18 mouse cellular contexts compared by ENCODE assay signal in the genomic region with DNA sequence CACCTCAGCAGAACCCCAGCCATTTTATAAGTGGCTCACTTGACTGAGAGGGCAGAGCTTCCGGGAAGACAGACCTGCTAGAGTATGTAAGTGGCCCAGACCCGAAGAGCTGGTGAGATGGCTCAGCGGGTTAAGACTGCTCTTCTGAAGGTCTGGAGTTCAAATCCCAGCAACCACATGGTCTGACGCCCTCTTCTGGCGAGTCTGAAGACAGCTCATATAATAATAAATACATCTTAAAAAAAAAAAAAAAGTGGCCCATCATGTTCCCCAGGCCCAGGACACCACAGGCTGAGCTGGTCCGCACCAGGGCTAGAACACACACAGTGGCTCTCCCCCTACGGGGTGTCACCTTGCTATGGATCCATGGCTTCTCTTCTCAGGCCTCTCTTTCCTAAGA. TPM values are rescaled to one million over a fixed set of nuclear protein-coding genes. Genes with fewer than 3 reads are reported as not detected.
DNase-seq lines count a peak whose midpoint lies in the region; ATAC-seq and TF ChIP-seq lines count a peak whose summit lies in the region.
"Had no signal": no experiment of that assay in that cellular context is flagged by ENCODE, and none has a peak within 500 bp of the region (broad histone marks: within the 10 kb centered on the region; RNA-seq: fewer than 3 reads in every experiment).

No protein-coding gene starts in this region.

- no peak overlapping the region for H3K9ac ChIP-seq in forebrain, embryonic 16.5 days (replicated peaks; ENCODE audit: low read depth, low read length)
- no peak overlapping the region for H3K9ac ChIP-seq in midbrain, embryonic 12.5 days (replicated peaks)
- H3K9ac ChIP-seq in midbrain, embryonic 15.5 days = no peak overlapping the region
- H3K9ac ChIP-seq: embryonic facial prominence, embryonic 13.5 days; heart, embryonic 12.5 days; intestine, embryonic 15.5 days; kidney, embryonic 15.5 days; liver, embryonic 15.5 days had no signal

- H3K4me1 ChIP-seq in forebrain, embryonic 10.5 days = peaks cover 51% of the 10 kb centered on the region
- H3K4me1 ChIP-seq in forebrain, embryonic 16.5 days (replicated peaks; ENCODE audit: control insufficient read depth, insufficient read depth, low read length) = peaks cover 19% of the 10 kb centered on the region
- peaks cover 42% of the 10 kb centered on the region for H3K4me1 ChIP-seq in midbrain, embryonic 12.5 days
- H3K4me1 ChIP-seq in midbrain, embryonic 15.5 days = peaks cover 35% of the 10 kb centered on the region
- peaks cover 48% of the 10 kb centered on the region for H3K4me1 ChIP-seq in embryonic facial prominence, embryonic 10.5 days

- TF ChIP-seq CTCF in layer of hippocampus, adult 2 months (conservative IDR thresholded peaks at IDR 0.05) = peak; percentile 34

- H3K4me2 ChIP-seq in forebrain, embryonic 16.5 days (ENCODE audit: low read length) = no peak overlapping the region
- H3K4me2 ChIP-seq in midbrain, embryonic 12.5 days (replicated peaks) = no peak overlapping the region
- H3K4me2 ChIP-seq in midbrain, embryonic 15.5 days = no peak overlapping the region
- H3K4me2 ChIP-seq: embryonic facial prominence, embryonic 13.5 days; heart, embryonic 12.5 days; intestine, embryonic 15.5 days; kidney, embryonic 15.5 days; liver, embryonic 15.5 days had no signal

- no peaks in the 10 kb centered on the region for H3K9me3 ChIP-seq in forebrain, embryonic 10.5 days
- H3K9me3 ChIP-seq in forebrain, embryonic 16.5 days (ENCODE audit: control insufficient read depth, low read length) = no peaks in the 10 kb centered on the region
- H3K9me3 ChIP-seq in midbrain, embryonic 12.5 days = no peaks in the 10 kb centered on the region
- H3K9me3 ChIP-seq in midbrain, embryonic 15.5 days = no peaks in the 10 kb centered on the region
- no peaks in the 10 kb centered on the region for H3K9me3 ChIP-seq in embryonic facial prominence, embryonic 10.5 days
- H3K9me3 ChIP-seq: embryonic facial prominence, embryonic 13.5 days; heart, embryonic 12.5 days; intestine, embryonic 15.5 days; kidney, embryonic 15.5 days; liver, embryonic 15.5 days had no signal

- H3K27ac ChIP-seq in forebrain, embryonic 10.5 days = peak overlapping the region; percentile 62
- H3K27ac ChIP-seq in forebrain, embryonic 16.5 days (ENCODE audit: low read length) = no peak overlapping the region
- H3K27ac ChIP-seq in layer of hippocampus, adult 2 months = no peak overlapping the region
- 0 out of 2 replicates have a peak overlapping the region, but pooled peaks have one; percentile 5 for H3K27ac ChIP-seq in midbrain, embryonic 12.5 days (replicated peaks)
- no peak overlapping the region for H3K27ac ChIP-seq in midbrain, embryonic 15.5 days
- 0 out of 2 replicates have a peak overlapping the region, but pooled peaks have one; percentile 44 for H3K27ac ChIP-seq in embryonic facial prominence, embryonic 10.5 days (replicated peaks)
- H3K27ac ChIP-seq: embryonic facial prominence, embryonic 13.5 days; intestine, embryonic 15.5 days; liver, embryonic 15.5 days had no signal

- no peaks in the 10 kb centered on the region for H3K27me3 ChIP-seq in forebrain, embryonic 10.5 days (ENCODE audit: poor library complexity, severe bottlenecking)
- H3K27me3 ChIP-seq in forebrain, embryonic 16.5 days (replicated peaks; ENCODE audit: control insufficient read depth, insufficient read depth, low read length) = no peaks in the 10 kb centered on the region
- no peaks in the 10 kb centered on the region for H3K27me3 ChIP-seq in midbrain, embryonic 12.5 days
- no peaks in the 10 kb centered on the region for H3K27me3 ChIP-seq in midbrain, embryonic 15.5 days (replicated peaks)
- no peaks in the 10 kb centered on the region for H3K27me3 ChIP-seq in embryonic facial prominence, embryonic 10.5 days (replicated peaks; ENCODE audit: low read depth, poor library complexity, severe bottlenecking)
- H3K27me3 ChIP-seq: embryonic facial prominence, embryonic 13.5 days; heart, embryonic 12.5 days; intestine, embryonic 15.5 days; kidney, embryonic 15.5 days; liver, embryonic 15.5 days had no signal

- ATAC-seq in forebrain, embryonic 16.5 days = no peak
- ATAC-seq in midbrain, embryonic 12.5 days (ENCODE audit: low FRiP score, low read depth) = no peak
- no peak for ATAC-seq in midbrain, embryonic 15.5 days (replicated peaks)
- ATAC-seq: CD4-positive, CD25-positive, alpha-beta regulatory T cell, adult 4 months; intestine, embryonic 15.5 days had no signal

- no peak for DNase-seq in forebrain, embryonic 10.5 days (ENCODE audit: extremely low spot score, low spot score)
- DNase-seq in layer of hippocampus, adult 2 months (ENCODE audit: low spot score in 2 of 2) = no peak
- no peak for DNase-seq in layer of hippocampus, postnatal 10 days (ENCODE audit: low spot score in 2 of 2)
- DNase-seq in embryonic facial prominence, embryonic 10.5 days (ENCODE audit: low spot score) = no peak
- DNase-seq in left cerebral cortex, adult 8-10 months (ENCODE audit: low spot score in 2 of 2) = no peak
- DNase-seq: cerebellum, adult 11-12 months; heart, postnatal 36 days; left cerebral cortex, postnatal 4 days; thymus, adult 2 months had no signal

- 86% methylated on average over 7 of the region's 7 CpGs for WGBS in forebrain, embryonic 10.5 days
- 83% methylated on average over 7 of the region's 7 CpGs for WGBS in forebrain, embryonic 16.5 days
- 90% methylated on average over 7 of the region's 7 CpGs for WGBS in midbrain, embryonic 12.5 days
- WGBS in midbrain, embryonic 15.5 days = 88% methylated on average over 7 of the region's 7 CpGs
- WGBS in embryonic facial prominence, embryonic 10.5 days = 84% methylated on average over 7 of the region's 7 CpGs

- H3K36me3 ChIP-seq in forebrain, embryonic 10.5 days (replicated peaks) = peaks cover 74% of the 10 kb centered on the region
- peaks cover 8% of the 10 kb centered on the region for H3K36me3 ChIP-seq in forebrain, embryonic 16.5 days (ENCODE audit: control insufficient read depth, insufficient read depth)
- peaks cover 22% of the 10 kb centered on the region for H3K36me3 ChIP-seq in midbrain, embryonic 12.5 days
- H3K36me3 ChIP-seq in midbrain, embryonic 15.5 days (replicated peaks) = peaks cover 7% of the 10 kb centered on the region; the same call in 1 of the 2 replicates
- H3K36me3 ChIP-seq in embryonic facial prominence, embryonic 10.5 days (replicated peaks) = peaks cover 81% of the 10 kb centered on the region

- no peak overlapping the region for H3K4me3 ChIP-seq in forebrain, embryonic 10.5 days
- H3K4me3 ChIP-seq in forebrain, embryonic 16.5 days (replicated peaks; ENCODE audit: low read length) = no peak overlapping the region
- no peak overlapping the region for H3K4me3 ChIP-seq in layer of hippocampus, adult 2 months
- no peak overlapping the region for H3K4me3 ChIP-seq in midbrain, embryonic 12.5 days
- no peak overlapping the region for H3K4me3 ChIP-seq in midbrain, embryonic 15.5 days
- H3K4me3 ChIP-seq in embryonic facial prominence, embryonic 10.5 days = no peak overlapping the region
- H3K4me3 ChIP-seq: embryonic facial prominence, embryonic 13.5 days; heart, embryonic 12.5 days; intestine, embryonic 15.5 days; kidney, embryonic 15.5 days; liver, embryonic 15.5 days had no signal

RNA-seq across cellular contexts. Expression of gene Ncor2, which starts 56.5 kb away (rescaled TPM):
- 15.7 and 17.8 TPM in 2 replicates for polyA plus RNA-seq in forebrain, embryonic 10.5 days (2016; fragmentation: Nextera tagmentation; extraction: Ambion mirVana)
- 26.5 and 27.1 TPM in 2 replicates for polyA plus RNA-seq in forebrain, embryonic 16.5 days (2015; fragmentation: Nextera tagmentation; extraction: Ambion mirVana)
- total RNA-seq in layer of hippocampus, adult 2 months (2021) = 100 to 1,000 TPM; 285 to 307 TPM
- total RNA-seq in layer of hippocampus, postnatal 10 days (2021) = 100 to 1,000 TPM; 171 to 187 TPM
- 24.5 and 25.1 TPM in 2 replicates for polyA plus RNA-seq in midbrain, embryonic 12.5 days (2016; fragmentation: Nextera tagmentation; extraction: Ambion mirVana)
- polyA plus RNA-seq in midbrain, embryonic 15.5 days (2015; fragmentation: Nextera tagmentation; extraction: Ambion mirVana) = 25.6 and 27.6 TPM in 2 replicates
- polyA plus RNA-seq in embryonic facial prominence, embryonic 10.5 days (2016; fragmentation: Nextera tagmentation; extraction: Ambion mirVana) = 19.2 and 19.8 TPM in 2 replicates
- total RNA-seq in left cerebral cortex, adult 8-10 months (2022) = 100 to 1,000 TPM; 171 to 184 (median 179) TPM

Comparison
In these comparisons a context has a peak if more than half of its experiments do, and no peak if none do; other contexts are left out.
1. H3K27ac ChIP-seq: peak in forebrain, embryonic 10.5 days (single experiment), midbrain, embryonic 12.5 days (single experiment) and embryonic facial prominence, embryonic 10.5 days (single experiment); none in forebrain, embryonic 16.5 days (single experiment), layer of hippocampus, adult 2 months (single experiment) and midbrain, embryonic 15.5 days (single experiment).